Mouse (Mus musculus): ENCODE results near the gene Bloc1s6. TPM values are rescaled to one million over a fixed set of nuclear protein-coding genes. Genes with fewer than 3 reads are reported as not detected.

Bloc1s6 gene
- 10 to 100 TPM; 19.4 to 19.9 TPM for total RNA-seq (2021)
- long read RNA-seq, transcript Bloc1s6-201 (5 exons, 3,484 nt), result major isoform, 48 of 57 reads
- long read RNA-seq, partial matches to known transcripts, result 0 of 57 reads
- long read RNA-seq, other reads (novel, unspliced or antisense), result 4 of 57 reads

- peak; percentile 89 to 96 for DNase-seq (ENCODE audit: low spot score in 2 of 2)
Observed at GRCm38 (mm10) chr2:122737894-122738830, at the start of gene Bloc1s6. TSS of gene Bloc1s6 (plus strand) at chr2:122738503.

GRCm38 (mm10) chr2:122697526-122697925 is 40.8 kb upstream of the Bloc1s6 start:
- no peak for DNase-seq (ENCODE audit: low spot score in 2 of 2)

GRCm38 (mm10) chr2:122701012-122701411 is 37.3 kb upstream of the Bloc1s6 start:
- no peak for DNase-seq (ENCODE audit: low spot score in 2 of 2)

GRCm38 (mm10) chr2:122701871-122702180 is 36.5 kb upstream of the Bloc1s6 start:
- DNase-seq (ENCODE audit: low spot score in 2 of 2), result no peak

- peak; percentile 36 to 75 for DNase-seq (ENCODE audit: low spot score in 2 of 2)
Observed at GRCm38 (mm10) chr2:122702181-122703036, 35.9 kb upstream of the Bloc1s6 start, which contains the start of gene Slc30a4. TSS of gene Slc30a4 (minus strand) at chr2:122702663.

GRCm38 (mm10) chr2:122704572-122704971 is 33.7 kb upstream of the Bloc1s6 start:
- peak in 1 of 2 experiments; percentile 16 for DNase-seq (ENCODE audit: low spot score in 2 of 2)

GRCm38 (mm10) chr2:122708080-122708479 is 30.2 kb upstream of the Bloc1s6 start:
- DNase-seq (ENCODE audit: low spot score in 2 of 2), result no peak

- DNase-seq (ENCODE audit: low spot score in 2 of 2), result no peak
Observed at GRCm38 (mm10) chr2:122709156-122709555, 29.1 kb upstream of the Bloc1s6 start.

GRCm38 (mm10) chr2:122711911-122712310 is 26.4 kb upstream of the Bloc1s6 start:
- DNase-seq (ENCODE audit: low spot score in 2 of 2), result no peak

GRCm38 (mm10) chr2:122712848-122713247 is 25.5 kb upstream of the Bloc1s6 start:
- DNase-seq (ENCODE audit: low spot score in 2 of 2), result no peak

GRCm38 (mm10) chr2:122715148-122715692 is 23.1 kb upstream of the Bloc1s6 start:
- no peak for DNase-seq (ENCODE audit: low spot score in 2 of 2)

- no peak for DNase-seq (ENCODE audit: low spot score in 2 of 2)
Observed at GRCm38 (mm10) chr2:122716301-122716842, 21.9 kb upstream of the Bloc1s6 start.

GRCm38 (mm10) chr2:122719232-122719631 is 19.1 kb upstream of the Bloc1s6 start:
- no peak for DNase-seq (ENCODE audit: low spot score in 2 of 2)

- no peak for DNase-seq (ENCODE audit: low spot score in 2 of 2)
Observed at GRCm38 (mm10) chr2:122720564-122720963, 17.7 kb upstream of the Bloc1s6 start.

GRCm38 (mm10) chr2:122725604-122726003 is 12.7 kb upstream of the Bloc1s6 start:
- no peak for DNase-seq (ENCODE audit: low spot score in 2 of 2)

- DNase-seq (ENCODE audit: low spot score in 2 of 2), result no peak
Observed at GRCm38 (mm10) chr2:122731456-122731855, 6.8 kb upstream of the Bloc1s6 start.

- peak in 1 of 2 experiments; percentile 31 for DNase-seq (ENCODE audit: low spot score in 2 of 2)
Observed at GRCm38 (mm10) chr2:122739023-122739422, 720 bp downstream of the Bloc1s6 start.

- DNase-seq (ENCODE audit: low spot score in 2 of 2), result no peak
Observed at GRCm38 (mm10) chr2:122746461-122746860, 8.2 kb downstream of the Bloc1s6 start.

- DNase-seq (ENCODE audit: low spot score in 2 of 2), result peak; percentile 39 to 75
Observed at GRCm38 (mm10) chr2:122753739-122754343, 15.5 kb downstream of the Bloc1s6 start.

GRCm38 (mm10) chr2:122759791-122760190 is 21.5 kb downstream of the Bloc1s6 start:
- DNase-seq (ENCODE audit: low spot score in 2 of 2), result no peak

- DNase-seq (ENCODE audit: low spot score in 2 of 2), result no peak
Observed at GRCm38 (mm10) chr2:122762991-122763390, 24.7 kb downstream of the Bloc1s6 start.

Measured in layer of hippocampus, adult 18-20 months (tissue).